Mouse (Mus musculus) layer of hippocampus, postnatal 14 days (tissue): ENCODE measurements at regions not wholly inside any gene's neighbourhood (a gene's known extent, or its start where the extent isn't known, plus 50 kb on each side); places are given as distances from the start of the nearest gene placed in this dataset.

Experiments used
- DNase-seq, 2 experiments: peaks; one replicate each; pipeline ENCODE4 v3.0.0; 2021 to 2022; ENCODE audit warnings: low spot score in 2 of 2, mixed read lengths in 1 of 2

DNA sequence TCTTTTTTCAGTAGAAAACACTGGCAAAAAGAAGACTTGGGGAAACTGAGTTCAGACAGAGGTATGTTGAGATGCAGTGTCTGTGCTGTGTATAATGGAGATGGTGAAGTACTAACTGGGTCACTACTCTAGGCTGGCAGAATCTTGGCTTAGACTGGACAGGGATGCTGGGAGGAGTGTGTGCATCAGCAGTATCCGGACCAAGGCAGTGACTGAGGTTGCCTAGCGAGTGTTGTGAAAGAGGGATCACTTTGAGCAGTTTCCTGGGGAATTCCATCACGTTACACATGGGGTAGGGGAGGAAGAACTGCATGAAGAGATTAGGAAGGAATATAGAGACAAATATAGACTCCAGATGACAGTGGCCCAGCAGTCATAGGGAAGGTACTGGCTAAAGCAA lies 87.9 kb upstream of the Itprid2 start:
- no peak for DNase-seq

DNA sequence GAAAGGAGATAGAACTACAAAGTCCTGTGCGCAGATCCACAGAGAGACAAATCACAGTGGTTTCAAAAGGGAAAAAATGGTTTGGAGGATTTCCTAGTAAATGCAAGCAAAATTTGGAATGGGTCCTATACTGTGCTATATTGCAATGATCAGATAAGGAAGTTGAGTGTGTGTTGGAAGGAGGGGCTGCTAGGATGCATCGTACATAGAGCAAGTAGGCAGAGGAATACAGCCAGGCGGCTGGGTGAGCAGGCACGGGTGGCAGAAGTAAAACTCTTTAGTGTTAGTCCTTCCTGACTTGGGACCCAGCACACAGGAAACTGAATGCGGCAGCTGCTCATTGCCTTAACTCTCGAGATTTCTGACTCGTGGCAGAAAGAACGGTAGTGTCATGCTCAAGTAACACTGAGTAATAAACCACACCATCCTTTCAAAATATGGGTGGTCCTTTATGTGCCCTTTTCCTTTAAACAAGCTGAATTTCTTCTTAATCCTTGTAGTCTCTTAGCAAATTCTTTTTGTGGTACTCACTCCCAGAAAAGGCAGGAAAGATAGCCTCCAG lies 87.0 kb upstream of the Itprid2 start:
- DNase-seq, result no peak

DNA sequence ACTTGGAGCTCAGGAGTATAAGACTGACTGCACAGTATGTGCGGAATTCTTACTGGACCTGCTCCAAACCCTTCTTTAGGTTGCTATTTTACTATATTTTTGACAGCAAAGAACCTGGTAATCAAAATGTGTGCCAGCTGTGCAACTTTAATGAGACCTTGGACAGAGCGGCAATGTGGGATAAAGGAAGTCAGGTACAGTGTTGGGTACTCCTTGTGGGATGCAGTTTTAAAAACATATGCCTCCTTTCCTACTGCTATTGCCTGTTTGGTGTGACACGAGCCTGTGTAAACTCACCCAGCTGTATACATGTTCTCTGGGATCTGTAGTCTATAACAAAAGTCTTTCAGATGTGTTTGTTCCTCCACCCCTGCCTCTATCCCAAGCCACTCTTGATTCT lies 85.4 kb upstream of the Itprid2 start:
- DNase-seq, result no peak

DNA sequence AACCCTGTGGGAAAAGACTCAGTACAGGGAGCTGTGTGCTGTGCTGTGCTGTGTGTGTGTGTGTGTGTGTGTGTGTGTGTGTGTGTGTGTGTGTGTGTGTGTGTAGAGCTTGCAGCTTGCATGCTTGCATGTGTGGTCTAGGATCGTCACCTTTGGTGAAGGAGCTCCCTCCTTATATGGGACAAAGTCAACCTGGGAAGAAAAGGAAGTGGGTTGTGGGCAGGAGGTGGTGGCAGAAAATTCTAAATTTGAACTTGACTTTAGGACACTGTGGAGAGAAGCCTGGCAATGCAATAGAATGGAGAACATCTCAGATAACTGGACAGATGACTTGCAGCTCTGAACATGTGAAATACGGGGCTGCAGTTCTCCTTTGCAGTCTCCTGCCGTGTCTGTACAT lies 84.7 kb upstream of the Itprid2 start:
- no peak for DNase-seq

DNA sequence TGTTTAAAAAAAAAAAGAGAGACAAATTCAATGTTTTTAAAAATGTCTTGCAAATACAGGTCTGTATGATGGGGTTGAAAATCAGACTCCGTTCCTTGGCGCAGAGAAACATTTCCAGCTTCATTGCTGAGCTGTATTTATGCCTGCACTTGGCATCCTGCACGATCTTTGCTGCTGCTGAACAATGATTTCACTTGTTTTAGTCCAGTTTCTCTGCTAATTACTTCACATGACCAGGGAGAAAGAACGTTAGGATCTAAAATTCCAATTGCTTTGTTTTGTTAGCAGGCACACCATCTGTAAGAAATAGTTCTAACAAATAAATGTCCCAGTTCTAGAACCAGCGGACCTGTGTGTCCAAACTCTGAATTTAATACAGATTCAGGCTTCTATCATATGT lies 82.7 kb upstream of the Itprid2 start:
- DNase-seq, result peak in 1 of 2 experiments; percentile 24

DNA sequence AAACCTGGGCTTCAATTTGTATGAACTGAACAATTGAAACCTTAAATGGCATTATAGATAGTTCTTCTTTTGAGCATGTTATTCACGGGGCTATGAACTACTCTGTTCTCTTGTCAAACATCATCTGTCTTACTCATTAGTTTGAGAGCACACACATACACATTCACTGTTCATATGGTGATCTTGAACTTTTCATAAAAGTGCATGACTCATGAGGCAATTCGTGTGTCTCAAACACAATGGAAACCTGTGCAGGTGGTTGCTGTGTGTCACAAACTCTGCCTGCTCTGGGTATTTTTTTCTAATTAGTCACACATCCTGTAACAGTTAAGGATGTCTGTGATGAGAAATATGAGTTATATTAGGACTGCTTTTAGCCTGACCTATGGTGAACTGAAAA lies 79.8 kb upstream of the Itprid2 start:
- DNase-seq, result no peak

DNA sequence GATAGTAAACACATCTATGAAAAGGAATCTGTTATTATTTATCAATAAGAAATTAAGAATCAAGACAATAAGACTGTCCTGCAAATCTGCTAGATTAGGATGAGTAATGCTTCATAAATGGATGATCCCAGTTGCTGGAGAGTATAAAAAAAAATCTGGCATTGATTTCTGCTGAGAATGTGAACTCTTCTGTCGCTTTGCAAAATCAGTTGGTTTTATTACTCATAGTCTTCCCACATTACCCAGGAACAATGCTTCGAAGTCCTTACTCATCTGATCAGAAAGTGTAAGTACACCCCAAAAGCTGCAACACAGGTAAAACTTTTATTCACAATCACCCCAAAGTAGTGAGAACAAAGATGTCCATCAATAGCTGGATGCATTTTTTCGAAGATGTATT lies 77.8 kb upstream of the Itprid2 start:
- no peak for DNase-seq

DNA sequence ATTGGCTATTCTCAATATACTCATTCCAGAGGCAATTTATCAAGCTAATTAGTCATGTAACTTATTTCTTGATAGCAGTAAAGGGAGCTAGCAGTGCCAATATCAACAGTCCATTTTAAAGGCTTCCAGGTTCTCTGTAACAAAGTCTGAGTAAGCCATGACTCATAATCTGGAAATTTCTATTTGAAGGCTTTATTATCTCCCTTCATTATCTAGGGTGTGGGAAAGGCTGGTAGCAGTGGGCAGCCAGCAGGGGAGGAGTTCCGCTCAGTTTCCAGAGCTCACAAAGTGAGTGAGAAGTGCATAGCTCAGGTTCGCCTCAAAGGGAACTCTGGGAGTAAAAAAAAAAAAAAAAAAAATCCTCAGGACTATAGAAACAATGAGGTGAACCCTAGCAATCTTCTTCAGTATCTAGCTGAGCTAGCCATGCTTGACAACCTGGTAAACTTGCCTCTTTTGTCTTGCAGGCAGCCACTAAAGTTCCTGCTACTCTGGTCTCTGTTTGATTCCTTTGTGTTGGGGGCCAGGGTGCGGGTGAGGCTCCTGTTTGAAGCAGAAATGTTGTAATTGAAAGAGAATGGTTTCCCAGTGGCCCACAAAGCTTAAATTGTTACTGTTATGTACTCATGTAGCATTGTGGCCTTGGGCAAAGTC lies 68.7 kb upstream of the Itprid2 start:
- no peak for DNase-seq

DNA sequence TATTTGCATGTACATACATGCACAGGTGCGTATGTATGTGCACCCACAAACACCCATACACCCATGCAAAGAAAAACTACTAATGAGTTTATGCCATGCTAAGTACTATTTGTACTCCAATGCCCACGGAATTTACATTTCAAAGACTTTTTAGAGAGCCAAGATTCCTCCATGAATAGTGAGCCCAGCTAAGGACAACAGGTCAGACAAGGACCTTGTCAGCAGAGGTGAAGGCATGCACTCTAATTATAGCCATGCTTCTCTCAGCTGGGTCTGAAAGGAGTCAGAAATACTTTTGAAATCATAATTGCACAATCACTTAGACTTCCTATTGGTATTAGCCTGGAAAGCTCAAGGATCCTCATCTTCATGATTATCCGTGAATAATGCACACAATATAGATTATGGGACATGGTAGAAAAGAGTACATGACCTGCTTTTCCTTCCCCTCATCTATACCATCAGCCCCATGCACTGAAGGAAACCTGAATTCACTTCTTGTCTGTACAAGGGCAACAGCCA lies 67.7 kb upstream of the Itprid2 start:
- no peak for DNase-seq

DNA sequence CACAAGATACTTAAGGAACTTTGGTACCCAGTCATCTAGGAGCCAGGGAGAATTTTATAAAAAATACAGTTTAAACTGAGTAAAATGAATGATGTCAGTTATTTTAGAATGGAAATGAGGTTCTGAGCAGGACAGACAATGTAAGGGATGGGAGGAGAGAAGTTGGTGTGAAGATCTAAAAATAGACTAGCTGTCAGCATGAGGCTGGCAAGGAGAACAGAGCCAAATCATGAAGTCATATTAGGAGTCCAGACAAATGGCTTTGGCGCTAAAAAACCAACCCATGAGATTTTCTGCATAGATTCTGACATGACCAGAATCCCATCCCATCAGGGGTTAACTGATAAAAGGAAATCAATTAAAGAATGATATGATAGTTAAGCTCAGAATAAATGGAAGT lies 65.5 kb upstream of the Itprid2 start:
- no peak for DNase-seq

DNA sequence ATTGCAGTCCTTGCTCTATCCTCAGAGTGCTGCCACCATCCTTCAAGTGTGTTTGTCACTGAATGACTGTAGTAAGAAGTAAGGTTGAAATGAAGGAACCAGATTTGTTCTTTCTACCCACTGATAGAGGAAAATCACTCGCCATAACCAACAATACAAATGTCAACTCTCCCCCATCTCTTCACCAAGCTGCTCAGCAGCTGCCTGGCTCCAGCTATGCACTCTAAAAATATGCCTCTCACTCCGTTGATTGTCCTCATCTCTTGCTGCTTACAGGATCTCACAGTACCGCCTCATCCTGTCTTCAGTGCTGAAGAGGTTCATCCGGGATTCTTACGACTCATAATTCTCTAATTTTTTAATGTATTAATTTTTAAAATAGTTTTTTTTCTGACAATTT lies 63.2 kb upstream of the Itprid2 start:
- no peak for DNase-seq

DNA sequence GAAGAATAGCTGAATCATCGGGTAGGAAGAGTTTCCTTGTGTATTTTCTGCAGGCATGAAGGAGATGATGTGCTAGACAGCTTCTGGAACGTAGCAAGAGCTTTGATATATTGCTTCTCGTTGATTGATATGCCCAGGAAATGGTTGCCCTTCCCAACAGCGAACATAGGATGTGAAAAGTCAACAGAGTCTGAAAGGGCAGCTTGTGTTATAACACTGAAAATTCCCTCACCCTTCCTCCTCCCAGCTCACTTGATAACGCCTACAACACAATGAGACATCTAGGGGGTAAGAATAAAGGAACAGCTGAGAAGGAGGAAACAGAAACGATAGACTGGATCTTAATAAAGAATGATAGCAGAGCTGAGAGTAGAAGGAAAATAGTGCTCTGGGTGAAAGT lies 60.1 kb upstream of the Itprid2 start:
- DNase-seq, result no peak

DNA sequence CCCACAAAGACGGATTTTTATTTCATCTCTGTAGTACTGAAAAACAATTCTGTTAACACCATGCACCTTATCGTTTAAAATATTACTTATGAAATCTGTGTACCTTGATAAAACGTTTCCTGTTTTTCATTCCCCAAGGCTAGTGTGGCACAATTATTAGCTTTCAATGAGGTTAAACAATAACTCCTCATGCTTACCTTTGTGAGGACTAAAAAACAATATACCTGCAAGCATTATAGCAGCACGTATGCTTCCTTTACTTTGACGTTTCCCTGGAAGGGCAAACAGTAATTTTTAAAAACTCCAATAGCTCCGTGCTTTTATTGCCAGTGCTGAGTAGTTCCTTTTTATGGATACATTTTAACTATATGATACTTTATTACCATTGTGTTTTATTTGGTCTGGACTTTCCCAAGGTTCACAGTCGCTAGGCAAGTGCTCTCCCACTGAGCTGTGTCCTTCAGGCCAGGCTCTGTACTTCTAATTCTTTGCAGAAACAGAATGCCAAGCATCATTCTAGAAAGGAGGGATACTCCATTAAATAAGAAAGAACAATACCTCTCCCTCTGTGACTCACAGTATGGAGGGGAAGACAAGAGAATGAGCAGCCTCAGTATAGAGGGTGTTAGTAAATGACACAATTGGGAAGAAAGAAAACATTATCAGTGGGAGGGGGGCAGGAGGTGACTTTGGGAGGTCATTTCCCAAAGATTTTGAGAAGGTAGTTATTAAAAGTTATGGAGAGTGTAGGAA lies 50.0 kb upstream of the Itprid2 start:
- no peak for DNase-seq
